Mouse (Mus musculus): ENCODE results near the gene Gm21833. TPM values are rescaled to one million over a fixed set of nuclear protein-coding genes. Genes with fewer than 3 reads are reported as not detected.

Gene Gm21833
- polyA plus RNA-seq (2012; ENCODE audit: low replicate concordance): not detected in 2 replicates

GRCm38 (mm10) chr16:82828082-82828481 lies at the start of gene Gm21833:
Gene Gm21833 (plus strand): TSS chr16:82828382.

Data from leukemia stem cell, adult 10-12 weeks (primary cell).